Mouse (Mus musculus) olfactory bulb, adult 2 months (tissue): ENCODE measurements around the gene Hgf.

Experiments
- CTCF ChIP-seq: fragments of 200-500 bp; IDR thresholded peaks from 2 replicates; pipeline ENCODE4 v1.5.1; 2012; ENCODE audit warnings: low read depth, mild to moderate bottlenecking, low read length, moderate library complexity; ENCODE audit not compliant: insufficient read depth
- POLR2A ChIP-seq: fragments of 200-500 bp; IDR thresholded peaks from 2 replicates; pipeline ENCODE4 v1.6.1; 2012; ENCODE audit warnings: mild to moderate bottlenecking, low read depth, low read length, moderate library complexity; ENCODE audit not compliant: insufficient read depth

GRCm38 (mm10) chr5:16647701-16648100, 94.4 kb downstream of the Hgf start:
- TF ChIP-seq POLR2A (no peak), CTCF (no peak)
